15 mouse cellular contexts compared by ENCODE assay signal in genomic region chr6:37457990-37458655, GRCm38 (mm10). TPM values are rescaled to one million over a fixed set of nuclear protein-coding genes. Genes with fewer than 3 reads are reported as not detected.
DNase-seq lines count a peak whose midpoint lies in the region; ATAC-seq and TF ChIP-seq lines count a peak whose summit lies in the region.
"Had no signal": no experiment of that assay in that cellular context is flagged by ENCODE, and none has a peak within 500 bp of the region (broad histone marks: within the 10 kb centered on the region; RNA-seq: fewer than 3 reads in every experiment).

No protein-coding gene starts in this region.

- no peak overlapping the region for H3K9ac ChIP-seq in liver, postnatal 0 days (replicated peaks)
- no peak overlapping the region for H3K9ac ChIP-seq in liver, embryonic 12.5 days
- H3K9ac ChIP-seq: neural tube, embryonic 15.5 days had no signal

- H3K9me3 ChIP-seq in liver, postnatal 0 days (ENCODE audit: low read length): no peaks in the 10 kb centered on the region
- no peaks in the 10 kb centered on the region for H3K9me3 ChIP-seq in liver, embryonic 12.5 days (replicated peaks)
- H3K9me3 ChIP-seq: neural tube, embryonic 15.5 days had no signal

- H3K4me2 ChIP-seq in liver, postnatal 0 days (ENCODE audit: low read depth, low read length): no peak overlapping the region
- no peak overlapping the region for H3K4me2 ChIP-seq in liver, embryonic 12.5 days
- H3K4me2 ChIP-seq: neural tube, embryonic 15.5 days had no signal

- no peak for DNase-seq in frontal cortex, postnatal 10 days (ENCODE audit: low spot score in 2 of 2)
- no peak for DNase-seq in liver, postnatal 0 days
- peak; percentile 72 for DNase-seq in NIH3T3 (ENCODE audit: low read depth)
- no peak for DNase-seq in cerebellum, adult 11 months
- DNase-seq in adrenal gland, postnatal 36 days: no peak
- DNase-seq: cerebellum, adult 9-11 months; heart, postnatal 36 days; kidney, adult 18-20 months; layer of hippocampus, adult 9-11 months; midbrain, embryonic 14.5 days; right cerebral cortex, postnatal 4 days had no signal

- no peaks in the 10 kb centered on the region for H3K27me3 ChIP-seq in liver, postnatal 0 days (ENCODE audit: insufficient read depth, low read length)
- H3K27me3 ChIP-seq in liver, embryonic 12.5 days (replicated peaks): no peaks in the 10 kb centered on the region; the same call in 1 of the 2 replicates
- H3K27me3 ChIP-seq: neural tube, embryonic 15.5 days had no signal

- H3K36me3 ChIP-seq in liver, postnatal 0 days (replicated peaks; ENCODE audit: insufficient read depth, low read length): no peaks in the 10 kb centered on the region
- H3K36me3 ChIP-seq in liver, embryonic 12.5 days: no peaks in the 10 kb centered on the region
- H3K36me3 ChIP-seq: neural tube, embryonic 15.5 days had no signal

- no peak overlapping the region for H3K4me3 ChIP-seq in liver, postnatal 0 days (ENCODE audit: low read depth, low read length)
- H3K4me3 ChIP-seq in liver, embryonic 12.5 days: no peak overlapping the region
- H3K4me3 ChIP-seq: neural tube, embryonic 15.5 days had no signal

- TF ChIP-seq CTCF in liver, postnatal 0 days (IDR thresholded peaks at IDR 0.05; ENCODE audit: low read depth): peak; percentile 41

- no peak overlapping the region for H3K27ac ChIP-seq in liver, postnatal 0 days (ENCODE audit: low read depth)
- no peak overlapping the region for H3K27ac ChIP-seq in liver, embryonic 12.5 days
- H3K27ac ChIP-seq: neural tube, embryonic 15.5 days had no signal

- ATAC-seq in frontal cortex, adult (ENCODE audit: low TSS enrichment): peak; percentile 99
- no peak for ATAC-seq in liver, postnatal 0 days
- ATAC-seq in liver, embryonic 12.5 days: no peak
- ATAC-seq in megakaryocyte-erythroid progenitor cell, adult 5-6 weeks (replicated peaks; ENCODE audit: low FRiP score, low TSS enrichment, poor library complexity, severe bottlenecking): peak; percentile 71

- no peak for TF ChIP-seq EP300 in liver, postnatal 0 days (IDR thresholded peaks at IDR 0.05; ENCODE audit: low read depth)

- 48% methylated on average over 10 of the region's 10 CpGs for WGBS in liver, postnatal 0 days (ENCODE audit: insufficient replicate concordance)
- WGBS in liver, embryonic 12.5 days (ENCODE audit: insufficient replicate concordance): 38% methylated on average over 10 of the region's 10 CpGs

- H3K4me1 ChIP-seq in liver, postnatal 0 days (ENCODE audit: insufficient read depth): peaks cover under 1% of the 10 kb centered on the region; the same call in 1 of the 2 replicates
- no peaks in the 10 kb centered on the region for H3K4me1 ChIP-seq in liver, embryonic 12.5 days
- H3K4me1 ChIP-seq: neural tube, embryonic 15.5 days had no signal

RNA-seq across cellular contexts. Expression of gene Creb3l2, which starts 16.2 kb away (rescaled TPM):
- polyA plus RNA-seq in liver, postnatal 0 days (2015; fragmentation: Nextera tagmentation; extraction: Ambion mirVana): 2.1 TPM in 2 replicates
- polyA plus RNA-seq in liver, embryonic 12.5 days (2016; fragmentation: Nextera tagmentation; extraction: Ambion mirVana): 5.0 and 5.1 TPM in 2 replicates
- total RNA-seq in megakaryocyte-erythroid progenitor cell, adult 5-6 weeks (2014; fragmentation: Nextera tagmentation): 15.3 and 18.3 TPM in 2 replicates
- 3.4 and 7.3 TPM in 2 replicates for total RNA-seq in megakaryocyte-erythroid progenitor cell, adult 5-6 weeks (2017)
- total RNA-seq in adrenal gland, postnatal 36 days (2021): 100 to 1,000 TPM in 1 of 2 experiments, 10 to 100 TPM in 1; 89.5 to 100 TPM

Comparison
In these comparisons a context has a peak if more than half of its experiments do, and no peak if none do; other contexts are left out.
1. ATAC-seq: peak in frontal cortex, adult (single experiment) and megakaryocyte-erythroid progenitor cell, adult 5-6 weeks (single experiment); none in liver, postnatal 0 days (single experiment) and liver, embryonic 12.5 days (single experiment).
2. RNA of gene Creb3l2, which starts 16.2 kb away (total RNA-seq): 89.5 to 100 TPM in adrenal gland, postnatal 36 days; 3.4 to 18.3 TPM in megakaryocyte-erythroid progenitor cell, adult 5-6 weeks; every median in the first group is over 4 times any median in the second.